In genomic region chr16:17127292-17127691, GRCm38 (mm10) we compare ENCODE assay signal across 8 mouse cellular contexts. TPM values are rescaled to one million over a fixed set of nuclear protein-coding genes. Genes with fewer than 3 reads are reported as not detected.
DNase-seq lines count a peak whose midpoint lies in the region; ATAC-seq and TF ChIP-seq lines count a peak whose summit lies in the region.

No protein-coding gene starts in this region.

- peaks cover 27% of the 10 kb centered on the region for H3K4me1 ChIP-seq in heart, embryonic 10.5 days
- H3K4me1 ChIP-seq in heart, embryonic 11.5 days (ENCODE audit: control insufficient read depth, insufficient read depth, low read length): peaks cover 20% of the 10 kb centered on the region
- peaks cover 32% of the 10 kb centered on the region for H3K4me1 ChIP-seq in G1E (ENCODE audit: insufficient read depth, low read depth, low read length)

- no peak overlapping the region for H3K4me2 ChIP-seq in heart, embryonic 11.5 days

- DNase-seq in heart, embryonic 10.5 days (ENCODE audit: low spot score): peak; percentile 80
- peak; percentile 76 for DNase-seq in A20 (ENCODE audit: low read depth, low spot score)
- DNase-seq in G1E (ENCODE audit: low spot score): peak; percentile 46
- peak; percentile 77 for DNase-seq in lung, postnatal 10 days
- DNase-seq in thymus, postnatal 0 days (ENCODE audit: low spot score): peak; percentile 60
- DNase-seq in urinary bladder, postnatal 4 days (ENCODE audit: low spot score in 2 of 2): no peak

- no peak for TF ChIP-seq CTCF in G1E (IDR thresholded peaks at IDR 0.05; ENCODE audit: low read depth, low read length)

- no peak overlapping the region for H3K27ac ChIP-seq in heart, embryonic 10.5 days
- no peak overlapping the region for H3K27ac ChIP-seq in heart, embryonic 11.5 days (ENCODE audit: low read depth, low read length)

- no peak overlapping the region for H3K9ac ChIP-seq in heart, embryonic 11.5 days (ENCODE audit: low read depth, low read length)

- 94% methylated on average over 1 of the region's 1 CpGs for WGBS in heart, embryonic 10.5 days
- 93% methylated on average over 1 of the region's 1 CpGs for WGBS in heart, embryonic 11.5 days (ENCODE audit: insufficient replicate concordance)

- no peaks in the 10 kb centered on the region for H3K27me3 ChIP-seq in heart, embryonic 10.5 days (ENCODE audit: insufficient read depth, poor library complexity, severe bottlenecking)
- H3K27me3 ChIP-seq in heart, embryonic 11.5 days (ENCODE audit: control insufficient read depth, insufficient read depth, low read length): no peaks in the 10 kb centered on the region
- H3K27me3 ChIP-seq in G1E (ENCODE audit: insufficient read depth, low read length): peaks cover 9% of the 10 kb centered on the region; the same call in 1 of the 2 replicates

- H3K36me3 ChIP-seq in heart, embryonic 10.5 days: peaks cover 10% of the 10 kb centered on the region
- H3K36me3 ChIP-seq in heart, embryonic 11.5 days (ENCODE audit: control insufficient read depth, insufficient read depth, low read length): peaks cover 3% of the 10 kb centered on the region; the same call in 1 of the 2 replicates
- H3K36me3 ChIP-seq in G1E (replicated peaks): peaks cover 33% of the 10 kb centered on the region

- H3K9me3 ChIP-seq in heart, embryonic 10.5 days: no peaks in the 10 kb centered on the region
- H3K9me3 ChIP-seq in heart, embryonic 11.5 days (replicated peaks; ENCODE audit: control insufficient read depth, low read length): no peaks in the 10 kb centered on the region
- H3K9me3 ChIP-seq in G1E (replicated peaks): no peaks in the 10 kb centered on the region

- no peak for ATAC-seq in heart, embryonic 11.5 days (replicated peaks; ENCODE audit: insufficient number of reproducible peaks, low FRiP score, low TSS enrichment)
- no peak for ATAC-seq in G1E (ENCODE audit: extremely low read depth, insufficient number of reproducible peaks, low FRiP score, poor library complexity, severe bottlenecking)
- peak; percentile 31; the same call in 1 of the 2 replicates for ATAC-seq in granulocyte monocyte progenitor cell, adult 5-6 weeks (replicated peaks; ENCODE audit: poor library complexity, severe bottlenecking)

- no peak overlapping the region for H3K4me3 ChIP-seq in heart, embryonic 10.5 days
- H3K4me3 ChIP-seq in heart, embryonic 11.5 days (ENCODE audit: low read depth, low read length): no peak overlapping the region
- no peak overlapping the region for H3K4me3 ChIP-seq in G1E (ENCODE audit: low read depth, low read length)

RNA-seq across cellular contexts. Expression of gene 2610318N02Rik, which starts 2.3 kb away (rescaled TPM):
- 56.0 and 84.9 TPM in 2 replicates for polyA plus RNA-seq in heart, embryonic 10.5 days (2016; fragmentation: Nextera tagmentation; extraction: Ambion mirVana)
- 37.0 and 41.5 TPM in 2 replicates for polyA plus RNA-seq in heart, embryonic 11.5 days (2014; fragmentation: Nextera tagmentation; extraction: Ambion mirVana)
- total RNA-seq in G1E (2014; fragmentation: Nextera tagmentation) (18.3 and 27.6 TPM in 2 replicates), G1E (2017) (8.8 and 10.6 TPM in 2 replicates)
- polyA plus RNA-seq in G1E (2012): 8.1 and 9.0 TPM in 2 replicates
- total RNA-seq in granulocyte monocyte progenitor cell, adult 5-6 weeks (2014; fragmentation: Nextera tagmentation): 48.7 and 50.1 TPM in 2 replicates
- total RNA-seq in granulocyte monocyte progenitor cell, adult 5-6 weeks (2017): 15.0 and 23.5 TPM in 2 replicates
- polyA plus RNA-seq in thymus, postnatal 0 days (2015; fragmentation: Nextera tagmentation; extraction: Ambion mirVana): 56.5 and 61.3 TPM in 2 replicates

RNA-seq across cellular contexts. Expression of gene Sdf2l1, which starts 4.9 kb away (rescaled TPM):
- polyA plus RNA-seq in heart, embryonic 10.5 days (2016; fragmentation: Nextera tagmentation; extraction: Ambion mirVana): 115 and 145 TPM in 2 replicates
- polyA plus RNA-seq in heart, embryonic 11.5 days (2014; fragmentation: Nextera tagmentation; extraction: Ambion mirVana): 61.9 and 63.6 TPM in 2 replicates
- 16.5 and 20.2 TPM in 2 replicates for total RNA-seq in G1E (2014; fragmentation: Nextera tagmentation)
- total RNA-seq in G1E (2017): 43.1 and 48.1 TPM in 2 replicates
- 74.7 and 93.8 TPM in 2 replicates for polyA plus RNA-seq in G1E (2012)
- 163 and 168 TPM in 2 replicates for total RNA-seq in granulocyte monocyte progenitor cell, adult 5-6 weeks (2014; fragmentation: Nextera tagmentation)
- 202 and 226 TPM in 2 replicates for total RNA-seq in granulocyte monocyte progenitor cell, adult 5-6 weeks (2017)
- 74.2 and 113 TPM in 2 replicates for polyA plus RNA-seq in thymus, postnatal 0 days (2015; fragmentation: Nextera tagmentation; extraction: Ambion mirVana)

RNA-seq across cellular contexts. Expression of gene Ppil2, which starts 16.2 kb away (rescaled TPM):
- polyA plus RNA-seq in heart, embryonic 10.5 days (2016; fragmentation: Nextera tagmentation; extraction: Ambion mirVana): 114 and 125 TPM in 2 replicates
- polyA plus RNA-seq in heart, embryonic 11.5 days (2014; fragmentation: Nextera tagmentation; extraction: Ambion mirVana): 104 and 108 TPM in 2 replicates
- 111 and 127 TPM in 2 replicates for total RNA-seq in G1E (2014; fragmentation: Nextera tagmentation)
- total RNA-seq in G1E (2017): 110 and 122 TPM in 2 replicates
- 65.1 and 70.4 TPM in 2 replicates for polyA plus RNA-seq in G1E (2012)
- total RNA-seq in granulocyte monocyte progenitor cell, adult 5-6 weeks (2014; fragmentation: Nextera tagmentation): 71.2 and 96.8 TPM in 2 replicates
- total RNA-seq in granulocyte monocyte progenitor cell, adult 5-6 weeks (2017): 92.8 and 93.5 TPM in 2 replicates
- polyA plus RNA-seq in thymus, postnatal 0 days (2015; fragmentation: Nextera tagmentation; extraction: Ambion mirVana): 148 and 150 TPM in 2 replicates

RNA-seq across cellular contexts. Expression of gene Ydjc, which starts 17.1 kb away (rescaled TPM):
- polyA plus RNA-seq in heart, embryonic 10.5 days (2016; fragmentation: Nextera tagmentation; extraction: Ambion mirVana): 5.6 and 9.8 TPM in 2 replicates
- polyA plus RNA-seq in heart, embryonic 11.5 days (2014; fragmentation: Nextera tagmentation; extraction: Ambion mirVana): 4.6 and 5.8 TPM in 2 replicates
- total RNA-seq in G1E (2014; fragmentation: Nextera tagmentation): 9.3 and 10.4 TPM in 2 replicates
- total RNA-seq in G1E (2017): 15.3 and 23.4 TPM in 2 replicates
- polyA plus RNA-seq in G1E (2012): 55.2 and 79.3 TPM in 2 replicates
- 19.4 and 28.6 TPM in 2 replicates for total RNA-seq in granulocyte monocyte progenitor cell, adult 5-6 weeks (2014; fragmentation: Nextera tagmentation)
- total RNA-seq in granulocyte monocyte progenitor cell, adult 5-6 weeks (2017): 26.5 and 41.3 TPM in 2 replicates
- polyA plus RNA-seq in thymus, postnatal 0 days (2015; fragmentation: Nextera tagmentation; extraction: Ambion mirVana): 17.2 and 18.7 TPM in 2 replicates

RNA-seq across cellular contexts. Expression of gene Ccdc116, which starts 19.7 kb away (rescaled TPM):
- polyA plus RNA-seq in heart, embryonic 10.5 days (2016; fragmentation: Nextera tagmentation; extraction: Ambion mirVana): 0.36 and 0.55 TPM in 2 replicates
- polyA plus RNA-seq in heart, embryonic 11.5 days (2014; fragmentation: Nextera tagmentation; extraction: Ambion mirVana): 0.07 TPM in 1 of 2 replicates, not detected in the other
- total RNA-seq in G1E (2014; fragmentation: Nextera tagmentation) (3.9 and 5.3 TPM in 2 replicates), G1E (2017) (2.5 and 2.8 TPM in 2 replicates)
- 4.6 TPM in 2 replicates for polyA plus RNA-seq in G1E (2012)
- 3.7 and 7.8 TPM in 2 replicates for total RNA-seq in granulocyte monocyte progenitor cell, adult 5-6 weeks (2014; fragmentation: Nextera tagmentation)
- 1.0 and 3.0 TPM in 2 replicates for total RNA-seq in granulocyte monocyte progenitor cell, adult 5-6 weeks (2017)
- 0.73 and 1.3 TPM in 2 replicates for polyA plus RNA-seq in thymus, postnatal 0 days (2015; fragmentation: Nextera tagmentation; extraction: Ambion mirVana)

Comparison
In these comparisons a context has a peak if more than half of its experiments do, and no peak if none do; other contexts are left out.
1. DNase-seq: peak in heart, embryonic 10.5 days (single experiment), A20 (single experiment), G1E (single experiment), lung, postnatal 10 days (single experiment) and thymus, postnatal 0 days (single experiment); none in urinary bladder, postnatal 4 days (0 of 2).